Mouse (Mus musculus) embryonic fibroblast, embryonic 13.5 days (primary cell): ENCODE data around the gene G430095P16Rik.

Experiments used
- CTCF ChIP-seq: IDR thresholded peaks from 2 replicates; pipeline ENCODE4 v1.5.1; 2011; ENCODE audit warnings: mild to moderate bottlenecking, control low read depth, low read length, moderate library complexity, borderline replicate concordance; ENCODE audit not compliant: insufficient read depth
- POLR2A ChIP-seq: IDR thresholded peaks from 2 replicates; pipeline ENCODE4 v1.6.1; 2011; ENCODE audit warnings: low read depth, mild to moderate bottlenecking, control low read depth, low read length, moderate library complexity

DNA sequence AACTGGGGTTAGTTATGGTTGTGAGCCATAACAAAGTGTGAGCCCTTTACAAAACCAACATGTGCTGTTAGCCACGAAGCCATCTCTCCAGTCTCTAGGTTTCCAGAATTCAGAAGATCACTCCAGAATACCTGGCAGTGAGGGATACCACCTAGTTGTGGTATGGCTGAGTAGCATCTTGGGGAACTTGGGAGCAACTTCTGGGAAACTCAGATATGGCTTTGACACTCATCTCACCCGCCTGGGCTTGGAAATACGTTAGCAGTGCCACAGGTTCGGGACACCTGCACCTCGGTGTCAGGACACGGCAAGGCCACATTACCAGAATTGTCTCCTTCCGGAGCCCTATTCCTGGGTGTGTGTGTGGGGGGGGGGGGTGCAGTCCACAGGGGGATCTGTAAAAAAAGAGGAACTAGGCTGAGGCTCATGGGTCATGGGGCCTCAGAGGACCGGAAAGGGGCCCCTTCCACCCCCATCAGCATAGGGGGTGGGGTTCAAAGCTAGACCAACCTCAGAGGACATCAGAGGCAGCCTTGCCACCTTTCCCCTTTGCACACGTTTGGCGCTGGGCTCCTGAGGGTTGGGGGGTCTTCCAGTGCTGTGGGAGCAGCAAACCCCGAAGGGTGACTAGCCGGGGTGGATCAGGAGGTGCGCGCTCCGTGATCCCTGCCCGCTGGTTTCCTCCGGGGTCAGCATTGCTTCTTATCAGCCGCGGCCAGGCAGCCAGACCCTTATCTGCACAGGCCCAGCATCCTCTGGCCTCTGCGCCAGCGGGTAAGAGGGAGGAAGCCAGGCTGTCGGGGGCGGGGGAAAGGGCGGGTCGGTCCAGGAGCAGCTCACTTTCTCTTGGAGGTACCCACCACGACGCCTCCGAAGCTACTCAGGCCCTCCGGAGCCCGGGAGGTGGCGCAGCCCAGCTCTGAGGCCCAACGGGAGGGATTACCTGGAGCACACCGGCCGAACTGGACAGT lies 21.6 kb upstream of the G430095P16Rik start, which contains the start of gene Lyl1:
- TF ChIP-seq POLR2A (no peak), CTCF (no peak)
